Mouse (Mus musculus) limb, embryonic 14.5 days (tissue): ENCODE measurements around the gene Nfil3. TPM values are rescaled to one million over a fixed set of nuclear protein-coding genes. Genes with fewer than 3 reads are reported as not detected.

Experiments used
- ATAC-seq: fragments of 200-750 bp; cut with Nextera tagmentation; 2 replicates; pipeline ENCODE4 v1.8.0; 2017; ENCODE audit warnings: low read depth, moderate number of reproducible peaks, moderate TSS enrichment; ENCODE audit not compliant: low FRiP score
- DNase-seq: peaks from one replicate; pipeline ENCODE4 v3.0.0-alpha.2; 2015; ENCODE audit warnings: low spot score
- H3K27ac ChIP-seq: fragments of 300-500 bp; sonication (generic); replicated peaks from 2 replicates; pipeline ENCODE4 v1.5.1; 2014; ENCODE audit warnings: low read depth, mild to moderate bottlenecking, low read length, moderate library complexity, mixed read lengths
- H3K27me3 ChIP-seq: fragments of 300-500 bp; sonication (generic); 2 replicates; pipeline ENCODE4 v1.6.1; 2014; ENCODE audit warnings: low read length, mixed read lengths; ENCODE audit not compliant: control insufficient read depth, insufficient read depth
- H3K36me3 ChIP-seq: fragments of 300-500 bp; sonication (generic); 2 replicates; pipeline ENCODE4 v1.6.1; 2014; ENCODE audit warnings: mild to moderate bottlenecking, low read length, moderate library complexity, mixed read lengths; ENCODE audit not compliant: control insufficient read depth, insufficient read depth
- H3K4me1 ChIP-seq: fragments of 300-500 bp; sonication (generic); 2 replicates; pipeline ENCODE4 v1.6.1; 2014; ENCODE audit warnings: antibody characterized with exemption, low read length, mixed read lengths; ENCODE audit not compliant: control insufficient read depth, insufficient read depth
- H3K4me2 ChIP-seq: fragments of 300-500 bp; sonication (generic); replicated peaks from 2 replicates; pipeline ENCODE4 v1.6.1; 2014; ENCODE audit warnings: low read depth, mild to moderate bottlenecking, low read length, moderate library complexity; ENCODE audit not compliant: severe bottlenecking
- H3K4me3 ChIP-seq: fragments of 300-500 bp; sonication (generic); replicated peaks from 2 replicates; pipeline ENCODE4 v1.5.1; 2014; ENCODE audit warnings: low read length
- H3K9ac ChIP-seq: fragments of 300-500 bp; sonication (generic); 2 replicates; pipeline ENCODE4 v1.6.1; 2014; ENCODE audit warnings: mild to moderate bottlenecking, low read depth, low read length, moderate library complexity; ENCODE audit not compliant: severe bottlenecking
- H3K9me3 ChIP-seq: fragments of 300-500 bp; sonication (generic); 2 replicates; pipeline ENCODE4 v1.6.1; 2016; ENCODE audit warnings: low read length; ENCODE audit not compliant: control insufficient read depth
- POLR2A ChIP-seq: fragments of 200-500 bp; IDR thresholded peaks from 2 replicates; pipeline ENCODE4 v1.8.0; 2012; ENCODE audit warnings: inconsistent platforms, mild to moderate bottlenecking, moderate library complexity, borderline replicate concordance; ENCODE audit not compliant: insufficient read depth, insufficient read length; ENCODE audit errors: extremely low read depth
- WGBS: fragments of 180-500 bp; shearing (Covaris S2); extraction: QIAGEN DNeasy Blood & Tissue Kit; methylation state at CpG from one replicate; pipeline ENCODE4 v1.1.7; 2014; 5-methylcytosine and 5-hydroxymethylcytosine counted together
- polyA plus RNA-seq, 2 experiments: library from polyadenylated mRNA; depleted of rRNA in 1 of 2; stranded (reverse) in 1 of 2; unstranded in 1 of 2; fragments of >200 nt; fragmentation: Nextera tagmentation in 1 of 2; extraction: Ambion mirVana in 1 of 2; gene quantifications; 2 replicates each; pipeline versions ENCODE4 v1.2.1 to v1.2.3; 2012 to 2014

Gene Nfil3
- polyA plus RNA-seq, 2 experiments = 9.2 to 29.5 TPM

DNA sequence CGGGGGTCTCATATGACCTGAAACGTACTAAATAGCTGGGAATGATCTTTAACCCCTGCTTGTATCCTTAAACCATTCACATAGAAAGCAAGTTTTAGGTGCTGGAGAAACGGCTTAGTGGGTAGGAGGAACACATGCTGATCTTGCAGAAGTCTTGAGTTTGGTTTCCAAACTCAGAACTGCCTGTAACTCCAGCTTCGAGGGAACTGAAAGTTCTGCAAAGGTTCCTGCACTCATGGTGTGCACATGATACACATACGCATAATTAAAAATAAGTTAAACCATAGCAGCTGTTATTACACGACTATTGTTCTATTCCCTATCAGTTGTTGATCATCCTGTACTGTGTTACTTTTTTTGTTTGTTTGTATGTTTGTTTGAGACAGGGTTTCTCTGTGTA lies 18.5 kb downstream of the Nfil3 start:
- Histone ChIP-seq H3K27ac (no peak overlapping the region), H3K9me3 (no peaks in the 10 kb centered on the region), H3K36me3 (peaks cover 28% of the 10 kb centered on the region), H3K4me1 (no peaks in the 10 kb centered on the region), H3K4me2 (no peak overlapping the region), H3K4me3 (no peak overlapping the region), H3K27me3 (no peaks in the 10 kb centered on the region), H3K9ac (no peak overlapping the region)
- no peak for DNase-seq
- WGBS = 81% methylated on average over 6 of the region's 6 CpGs
- TF ChIP-seq POLR2A = no peak
- no peak for ATAC-seq

DNA sequence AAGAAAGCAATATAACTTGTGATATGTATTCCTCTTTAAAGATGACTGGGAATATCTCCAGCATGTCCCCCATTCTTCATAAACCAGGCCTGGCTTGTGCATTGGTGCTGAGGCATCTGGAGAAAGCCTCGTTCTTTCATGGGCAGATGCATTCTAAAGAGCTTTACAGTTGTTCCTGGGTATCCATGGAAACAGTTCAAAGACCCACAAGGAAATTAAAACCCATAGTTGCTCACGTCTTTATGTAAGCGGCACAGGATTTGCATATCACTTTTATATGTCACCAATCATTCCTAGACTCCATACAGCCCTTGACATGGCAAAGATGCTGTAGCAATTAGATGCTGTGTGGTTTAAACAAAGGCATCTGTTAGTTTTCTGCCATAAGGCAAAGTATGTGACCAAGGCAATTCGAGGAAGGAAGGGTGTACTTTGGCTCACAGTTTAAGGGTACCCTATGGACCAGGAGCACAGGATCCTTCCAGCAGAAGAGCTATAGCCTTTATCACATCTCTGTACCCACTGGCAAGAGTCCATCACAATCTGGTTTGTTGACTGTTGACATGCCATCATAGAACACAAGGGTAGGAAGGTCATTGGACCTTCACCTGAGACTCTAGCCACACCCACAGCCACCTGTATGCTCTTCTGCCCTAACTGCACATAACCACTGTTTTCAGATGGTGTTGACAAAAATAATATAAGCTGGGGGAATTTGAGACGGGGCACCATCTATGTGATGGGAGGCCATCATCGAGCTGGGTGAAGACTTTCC lies 26.9 kb downstream of the Nfil3 start:
- H3K9ac ChIP-seq = no peak overlapping the region
- H3K4me2 ChIP-seq = no peak overlapping the region
- ATAC-seq = no peak
- no peaks in the 10 kb centered on the region for H3K27me3 ChIP-seq
- H3K9me3 ChIP-seq = no peaks in the 10 kb centered on the region
- H3K27ac ChIP-seq = no peak overlapping the region
- 83% methylated on average over 6 of the region's 6 CpGs for WGBS
- H3K4me3 ChIP-seq = no peak overlapping the region
- TF ChIP-seq POLR2A = no peak
- no peaks in the 10 kb centered on the region for H3K4me1 ChIP-seq
- no peaks in the 10 kb centered on the region for H3K36me3 ChIP-seq
- DNase-seq = no peak

DNA sequence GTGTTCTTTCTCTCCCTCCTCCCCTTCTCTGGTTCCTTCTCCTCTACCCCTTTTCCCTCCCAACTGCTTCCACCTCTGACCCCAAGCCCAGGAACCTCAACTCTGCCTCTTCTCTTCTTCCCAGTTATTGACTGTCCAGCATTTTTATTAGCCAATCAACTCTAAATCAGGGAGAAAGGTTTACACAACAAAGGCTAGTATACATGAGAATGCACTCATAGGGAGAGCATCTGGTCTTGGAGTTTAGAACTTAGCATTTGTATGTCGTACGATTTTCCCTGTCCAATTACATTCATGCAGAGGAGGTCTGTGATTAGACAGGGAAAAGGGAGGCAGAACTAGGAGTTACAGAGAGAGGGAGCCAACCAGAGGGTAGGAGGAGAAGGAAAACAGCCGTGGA lies 31.7 kb downstream of the Nfil3 start:
- H3K27ac ChIP-seq = no peak overlapping the region
- H3K4me3 ChIP-seq = no peak overlapping the region
- no peak overlapping the region for H3K4me2 ChIP-seq
- no peaks in the 10 kb centered on the region for H3K36me3 ChIP-seq
- DNase-seq = no peak
- H3K4me1 ChIP-seq = no peaks in the 10 kb centered on the region
- H3K9ac ChIP-seq = no peak overlapping the region
- no peaks in the 10 kb centered on the region for H3K27me3 ChIP-seq
- no peak for TF ChIP-seq POLR2A
- no peaks in the 10 kb centered on the region for H3K9me3 ChIP-seq
- ATAC-seq = no peak
- WGBS = 55% methylated on average over 3 of the region's 3 CpGs

DNA sequence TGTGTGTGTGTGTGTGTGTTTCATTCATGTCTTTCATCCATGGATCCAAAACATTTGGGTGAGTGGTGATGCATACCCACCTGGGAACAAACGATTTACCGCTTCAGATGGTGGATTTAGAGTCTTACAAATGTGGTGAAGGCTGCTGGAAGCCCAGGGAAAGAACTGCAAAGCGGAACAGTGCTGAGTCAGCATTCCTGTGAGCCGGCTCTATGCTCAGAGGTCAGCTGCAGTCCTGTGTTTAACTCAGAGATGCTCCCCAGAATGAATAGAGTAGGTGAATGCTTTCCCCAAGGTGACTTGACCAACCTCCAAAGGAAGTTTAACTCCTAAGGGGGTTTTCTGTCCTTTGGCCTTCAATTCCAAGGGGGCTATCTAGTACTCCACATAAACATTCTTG lies 33.3 kb downstream of the Nfil3 start:
- 62% methylated on average over 4 of the region's 4 CpGs for WGBS
- TF ChIP-seq POLR2A = no peak

DNA sequence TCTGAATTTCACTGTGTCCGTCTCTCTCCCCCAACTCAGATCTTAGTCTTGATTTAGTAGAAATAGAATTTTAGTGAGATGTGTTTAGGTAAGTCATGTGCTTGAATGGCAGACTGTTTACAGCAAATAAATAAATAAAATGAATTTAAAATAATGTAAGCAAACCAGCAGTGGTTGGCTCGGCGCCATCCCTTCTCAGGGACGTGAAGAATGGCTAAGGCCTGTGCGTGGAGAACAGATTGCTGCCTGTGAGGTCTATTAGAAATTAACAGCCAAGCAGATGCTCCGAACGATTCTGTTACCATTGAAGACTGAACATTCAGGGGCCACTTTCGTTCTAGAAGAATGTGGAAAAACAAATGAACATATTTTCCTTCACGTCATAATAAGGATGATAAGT lies 35.1 kb downstream of the Nfil3 start:
- no peak for DNase-seq
- no peaks in the 10 kb centered on the region for H3K4me1 ChIP-seq
- ATAC-seq = no peak
- TF ChIP-seq POLR2A = no peak
- WGBS = 77% methylated on average over 9 of the region's 9 CpGs
- no peak overlapping the region for H3K27ac ChIP-seq
- no peak overlapping the region for H3K4me3 ChIP-seq
- no peaks in the 10 kb centered on the region for H3K36me3 ChIP-seq
- H3K9ac ChIP-seq = no peak overlapping the region
- H3K27me3 ChIP-seq = no peaks in the 10 kb centered on the region
- H3K4me2 ChIP-seq = no peak overlapping the region
- no peaks in the 10 kb centered on the region for H3K9me3 ChIP-seq

More for the DNA sequence above, 33.3 kb downstream of the Nfil3 start:
- DNase-seq = no peak
- Histone ChIP-seq H3K4me3 (no peak overlapping the region), H3K27ac (no peak overlapping the region), H3K9ac (no peak overlapping the region), H3K4me2 (no peak overlapping the region), H3K9me3 (no peaks in the 10 kb centered on the region), H3K4me1 (no peaks in the 10 kb centered on the region), H3K36me3 (no peaks in the 10 kb centered on the region), H3K27me3 (no peaks in the 10 kb centered on the region)
- no peak for ATAC-seq
